Mouse (Mus musculus) heart, postnatal 0 days (tissue): ENCODE data around the gene Kcp.

ENCODE experiments used
- CTCF ChIP-seq: IDR thresholded peaks from 2 replicates; pipeline ENCODE4 v1.5.1; 2016; ENCODE audit warnings: antibody characterized with exemption, control low read depth, low read depth
- EP300 ChIP-seq: IDR thresholded peaks from 2 replicates; pipeline ENCODE4 v1.6.1; 2016; ENCODE audit warnings: antibody characterized with exemption, low read depth

GRCm38 (mm10) chr6:29529444-29529820 lies 21.7 kb upstream of the Kcp start:
- TF ChIP-seq EP300: no peak
- no peak for TF ChIP-seq CTCF
